ENCODE assay signal across 12 mouse cellular contexts in genomic region chr12:73810903-73811302, GRCm38 (mm10).
DNase-seq lines count a peak whose midpoint lies in the region; ATAC-seq and TF ChIP-seq lines count a peak whose summit lies in the region.
"Had no signal": no experiment of that assay in that cellular context is flagged by ENCODE, and none has a peak within 500 bp of the region (broad histone marks: within the 10 kb centered on the region; RNA-seq: fewer than 3 reads in every experiment).

No protein-coding gene starts in this region.

- no peak for TF ChIP-seq EP300 in heart, adult 2 months (IDR thresholded peaks at IDR 0.05; ENCODE audit: insufficient read depth, low read depth, low read length)

- intact Hi-C loops in heart, adult 2 months (cut with DNase I) = no loop called here

- TF ChIP-seq POLR2A in heart, adult 2 months (IDR thresholded peaks at IDR 0.05; ENCODE audit: insufficient read depth, low read depth, low read length) = no peak
- TF ChIP-seq POLR2A in lung, adult 2 months (IDR thresholded peaks at IDR 0.05; ENCODE audit: borderline replicate concordance, extremely low read depth, low read depth, low read length) = no peak

- DNase-seq in heart, adult 2 months = no peak
- DNase-seq in heart, adult 11 months = no peak
- no peak for DNase-seq in lung, adult 2 months
- no peak for DNase-seq in retina, postnatal 1 day
- DNase-seq: cerebellum, adult 11 months had no signal

- H3K4me1 ChIP-seq in heart, adult 2 months (ENCODE audit: control insufficient read depth, insufficient read depth, low read length) = peaks cover 15% of the 10 kb centered on the region
- H3K4me1 ChIP-seq in intestine, embryonic 16.5 days (ENCODE audit: control insufficient read depth, insufficient read depth, low read length) = peaks cover 20% of the 10 kb centered on the region
- peaks cover 16% of the 10 kb centered on the region for H3K4me1 ChIP-seq in intestine, embryonic 15.5 days (replicated peaks)
- peaks cover 29% of the 10 kb centered on the region for H3K4me1 ChIP-seq in lung, embryonic 16.5 days (replicated peaks; ENCODE audit: control insufficient read depth, insufficient read depth, low read length)
- H3K4me1 ChIP-seq in lung, adult 2 months (ENCODE audit: control insufficient read depth, insufficient read depth, low read length) = peaks cover 4% of the 10 kb centered on the region; the same call in 1 of the 2 replicates
- peaks cover 23% of the 10 kb centered on the region for H3K4me1 ChIP-seq in stomach, embryonic 16.5 days (ENCODE audit: control insufficient read depth, insufficient read depth, low read length)
- H3K4me1 ChIP-seq: liver, embryonic 15.5 days had no signal

- WGBS in heart, adult 2 months = 39% methylated on average over 5 of the region's 5 CpGs
- 53% methylated on average over 5 of the region's 5 CpGs for WGBS in intestine, embryonic 16.5 days
- WGBS in intestine, embryonic 15.5 days = 53% methylated on average over 5 of the region's 5 CpGs
- WGBS in lung, embryonic 16.5 days = 46% methylated on average over 5 of the region's 5 CpGs
- 61% methylated on average over 5 of the region's 5 CpGs for WGBS in lung, adult 2 months
- 56% methylated on average over 5 of the region's 5 CpGs for WGBS in stomach, embryonic 16.5 days

- peak overlapping the region; percentile 55; the same call in 1 of the 2 replicates for H3K27ac ChIP-seq in heart, adult 2 months
- peak overlapping the region; percentile 9; the same call in 1 of the 2 replicates for H3K27ac ChIP-seq in intestine, embryonic 16.5 days (ENCODE audit: low read length)
- H3K27ac ChIP-seq in intestine, embryonic 15.5 days = no peak overlapping the region
- peak overlapping the region; percentile 77; the same call in 1 of the 2 replicates for H3K27ac ChIP-seq in lung, embryonic 16.5 days (ENCODE audit: low read length)
- peak overlapping the region; percentile 36; the same call in 1 of the 2 replicates for H3K27ac ChIP-seq in stomach, embryonic 16.5 days (ENCODE audit: low read length)
- H3K27ac ChIP-seq: forebrain, embryonic 12.5 days; liver, embryonic 15.5 days; midbrain, embryonic 15.5 days had no signal

- H3K79me2 ChIP-seq in heart, adult 2 months (replicated peaks; ENCODE audit: control insufficient read depth, insufficient read depth, low read length) = no peaks in the 10 kb centered on the region

- no peaks in the 10 kb centered on the region for H3K9me3 ChIP-seq in intestine, embryonic 16.5 days (ENCODE audit: control insufficient read depth, low read length)
- H3K9me3 ChIP-seq in intestine, embryonic 15.5 days = no peaks in the 10 kb centered on the region
- no peaks in the 10 kb centered on the region for H3K9me3 ChIP-seq in lung, embryonic 16.5 days (ENCODE audit: control insufficient read depth, low read length)
- no peaks in the 10 kb centered on the region for H3K9me3 ChIP-seq in stomach, embryonic 16.5 days (replicated peaks; ENCODE audit: control insufficient read depth, low read length)
- H3K9me3 ChIP-seq: forebrain, embryonic 12.5 days; liver, embryonic 15.5 days; midbrain, embryonic 15.5 days had no signal

- H3K4me2 ChIP-seq in intestine, embryonic 16.5 days (ENCODE audit: low read depth, low read length) = no peak overlapping the region
- H3K4me2 ChIP-seq in intestine, embryonic 15.5 days (replicated peaks) = no peak overlapping the region
- no peak overlapping the region for H3K4me2 ChIP-seq in lung, embryonic 16.5 days (ENCODE audit: low read depth, low read length)
- no peak overlapping the region for H3K4me2 ChIP-seq in stomach, embryonic 16.5 days (ENCODE audit: low read depth, low read length)
- H3K4me2 ChIP-seq: forebrain, embryonic 12.5 days; liver, embryonic 15.5 days; midbrain, embryonic 15.5 days had no signal

- no peak overlapping the region for H3K9ac ChIP-seq in heart, adult 2 months (ENCODE audit: low read depth, low read length)
- H3K9ac ChIP-seq in intestine, embryonic 16.5 days (ENCODE audit: low read depth, low read length) = no peak overlapping the region
- H3K9ac ChIP-seq in intestine, embryonic 15.5 days = no peak overlapping the region
- H3K9ac ChIP-seq in lung, embryonic 16.5 days (ENCODE audit: low read length) = no peak overlapping the region
- H3K9ac ChIP-seq in stomach, embryonic 16.5 days (ENCODE audit: low read length) = no peak overlapping the region
- H3K9ac ChIP-seq: forebrain, embryonic 12.5 days; liver, embryonic 15.5 days; midbrain, embryonic 15.5 days had no signal

- ATAC-seq in intestine, embryonic 16.5 days = no peak
- ATAC-seq in intestine, embryonic 15.5 days = no peak
- ATAC-seq in lung, embryonic 16.5 days (ENCODE audit: low read depth) = no peak
- no peak for ATAC-seq in stomach, embryonic 16.5 days (ENCODE audit: insufficient read depth, low FRiP score)

- no peak overlapping the region for H3K4me3 ChIP-seq in heart, adult 2 months
- H3K4me3 ChIP-seq in intestine, embryonic 16.5 days (ENCODE audit: low read length) = no peak overlapping the region
- no peak overlapping the region for H3K4me3 ChIP-seq in intestine, embryonic 15.5 days (replicated peaks)
- H3K4me3 ChIP-seq in lung, embryonic 16.5 days (ENCODE audit: low read length) = no peak overlapping the region
- no peak overlapping the region for H3K4me3 ChIP-seq in lung, adult 2 months (replicated peaks; ENCODE audit: extremely low read depth, low read depth, low read length)
- H3K4me3 ChIP-seq in stomach, embryonic 16.5 days (replicated peaks; ENCODE audit: low read length) = no peak overlapping the region
- H3K4me3 ChIP-seq: forebrain, embryonic 12.5 days; liver, embryonic 15.5 days; midbrain, embryonic 15.5 days had no signal

- no peaks in the 10 kb centered on the region for H3K27me3 ChIP-seq in heart, adult 2 months (ENCODE audit: control insufficient read depth, insufficient read depth, low read length)
- H3K27me3 ChIP-seq in intestine, embryonic 16.5 days (replicated peaks; ENCODE audit: control insufficient read depth, insufficient read depth, low read length) = no peaks in the 10 kb centered on the region
- no peaks in the 10 kb centered on the region for H3K27me3 ChIP-seq in intestine, embryonic 15.5 days (replicated peaks)
- no peaks in the 10 kb centered on the region for H3K27me3 ChIP-seq in lung, embryonic 16.5 days (ENCODE audit: control insufficient read depth, insufficient read depth, low read depth, low read length)
- no peaks in the 10 kb centered on the region for H3K27me3 ChIP-seq in stomach, embryonic 16.5 days (ENCODE audit: control insufficient read depth, insufficient read depth, low read length)
- H3K27me3 ChIP-seq: forebrain, embryonic 12.5 days; liver, embryonic 15.5 days; midbrain, embryonic 15.5 days had no signal

- no peak for TF ChIP-seq CTCF in heart, adult 2 months (IDR thresholded peaks at IDR 0.05)
- no peak for TF ChIP-seq CTCF in lung, adult 2 months (IDR thresholded peaks at IDR 0.05; ENCODE audit: insufficient read depth, low read length)

- H3K36me3 ChIP-seq in heart, adult 2 months (ENCODE audit: control insufficient read depth, insufficient read depth, low read length) = peaks cover 12% of the 10 kb centered on the region
- H3K36me3 ChIP-seq in intestine, embryonic 16.5 days (ENCODE audit: control insufficient read depth, insufficient read depth, low read length) = no peaks in the 10 kb centered on the region
- H3K36me3 ChIP-seq in intestine, embryonic 15.5 days = no peaks in the 10 kb centered on the region
- no peaks in the 10 kb centered on the region for H3K36me3 ChIP-seq in lung, embryonic 16.5 days (ENCODE audit: control insufficient read depth, insufficient read depth, low read length)
- H3K36me3 ChIP-seq in stomach, embryonic 16.5 days (ENCODE audit: control insufficient read depth, insufficient read depth, low read length) = no peaks in the 10 kb centered on the region
- H3K36me3 ChIP-seq: forebrain, embryonic 12.5 days; liver, embryonic 15.5 days; midbrain, embryonic 15.5 days had no signal
